Mouse (Mus musculus) MEL (cell line): ENCODE measurements around the gene Htt.

ENCODE experiments used
- CTCF ChIP-seq, 3 experiments: IDR thresholded peaks in 2 of 3; conservative IDR thresholded peaks in 1 of 3; 2 replicates each; pipeline ENCODE4 v1.5.1; 2011 to 2012; ENCODE audit warnings: low read length in 3 of 3, low read depth in 2 of 3, mild to moderate bottlenecking in 2 of 3, improper control_type of control experiment in 1 of 3, inconsistent platforms in 1 of 3, mixed read lengths in 1 of 3, moderate library complexity in 1 of 3; ENCODE audit not compliant: control insufficient read depth in 1 of 3, insufficient read depth in 1 of 3, poor library complexity in 1 of 3, severe bottlenecking in 1 of 3
- EP300 ChIP-seq, 2 experiments: IDR thresholded peaks; 2 replicates each; pipeline ENCODE4 v1.6.1; 2011; ENCODE audit warnings: improper control_type of control experiment in 2 of 2, low read length in 2 of 2, low read depth in 1 of 2, mild to moderate bottlenecking in 1 of 2
- GATA1 ChIP-seq: IDR thresholded peaks from 2 replicates; pipeline ENCODE4 v1.6.1; 2011; ENCODE audit warnings: low read depth, low read length, improper control_type of control experiment
- KAT2A ChIP-seq: conservative IDR thresholded peaks from 2 replicates; pipeline ENCODE4 v1.6.1; 2012; ENCODE audit warnings: low read depth, low read length, improper control_type of control experiment, inconsistent platforms
- POLR2A ChIP-seq, 2 experiments: IDR thresholded peaks; 2 replicates each; pipeline ENCODE4 v1.6.1; 2011 to 2012; ENCODE audit warnings: low read length in 2 of 2, mild to moderate bottlenecking in 2 of 2, control low read depth in 1 of 2, improper control_type of control experiment in 1 of 2, low read depth in 1 of 2, moderate library complexity in 1 of 2; ENCODE audit not compliant: control insufficient read depth in 1 of 2, insufficient read depth in 1 of 2, poor library complexity in 1 of 2
- POLR2AphosphoS5 ChIP-seq: IDR thresholded peaks from 2 replicates; pipeline ENCODE4 v1.6.1; 2012; ENCODE audit warnings: low read depth, borderline replicate concordance, mild to moderate bottlenecking, inconsistent platforms, low read length, moderate library complexity, mixed read lengths
- SMC3 ChIP-seq: IDR thresholded peaks from 2 replicates; pipeline ENCODE4 v1.6.1; 2011; ENCODE audit warnings: low read depth, low read length, improper control_type of control experiment
- TAL1 ChIP-seq: IDR thresholded peaks from 2 replicates; pipeline ENCODE4 v1.6.1; 2012; ENCODE audit warnings: mild to moderate bottlenecking, inconsistent platforms, low read length, moderate library complexity, mixed read lengths
- TCF12 ChIP-seq: IDR thresholded peaks from 2 replicates; pipeline ENCODE4 v1.6.1; 2014; ENCODE audit warnings: low read depth, mild to moderate bottlenecking, inconsistent platforms, low read length, improper control_type of control experiment, moderate library complexity
- UBTF ChIP-seq: IDR thresholded peaks from 2 replicates; pipeline ENCODE4 v1.6.1; 2012; ENCODE audit warnings: low read depth, mild to moderate bottlenecking, inconsistent platforms, low read length, improper control_type of control experiment, moderate library complexity, borderline replicate concordance; ENCODE audit not compliant: insufficient read depth
- USF1 ChIP-seq: IDR thresholded peaks from 2 replicates; pipeline ENCODE4 v1.6.1; 2014; ENCODE audit warnings: low read depth, mild to moderate bottlenecking, inconsistent platforms, low read length, improper control_type of control experiment, moderate library complexity

DNA sequence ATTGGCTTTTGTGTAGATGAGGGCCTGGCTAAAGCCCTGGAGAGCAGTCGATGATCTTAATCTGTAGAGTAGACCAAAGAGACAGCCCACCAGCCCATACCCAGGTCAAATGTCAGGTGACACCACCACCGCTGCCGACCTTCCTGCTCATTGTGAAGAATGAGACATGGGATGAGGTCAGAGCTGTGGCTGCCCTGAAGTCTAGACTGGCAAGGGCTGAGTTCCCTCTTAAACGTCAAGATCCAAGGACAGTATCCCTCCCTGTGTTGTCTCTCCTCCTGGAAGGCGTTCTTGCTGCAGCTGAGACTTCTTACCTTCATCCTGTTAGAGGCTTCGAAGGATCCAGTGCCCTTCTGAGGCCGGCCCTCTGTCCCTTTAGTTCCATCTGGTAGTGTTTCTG lies 194.6 kb downstream of the Htt start:
- TF ChIP-seq USF1 (no peak), KAT2A (no peak), TAL1 (no peak), EP300 (IDR thresholded peaks at IDR 0.05; ENCODE audit: low read depth in 1 of 2, low read length in 2 of 2) (no peak), CTCF (IDR thresholded peaks at IDR 0.05 in 2 of 3, conservative IDR thresholded peaks at IDR 0.05 in 1 of 3; ENCODE audit: control insufficient read depth in 1 of 3, insufficient read depth in 1 of 3, low read depth in 2 of 3, low read length in 3 of 3, poor library complexity in 1 of 3, severe bottlenecking in 1 of 3) (no peak), GATA1 (no peak), UBTF (no peak), SMC3 (no peak), POLR2A (IDR thresholded peaks at IDR 0.05; ENCODE audit: control insufficient read depth in 1 of 2, insufficient read depth in 1 of 2, low read depth in 1 of 2, low read length in 2 of 2, poor library complexity in 1 of 2) (no peak), POLR2AphosphoS5 (no peak), TCF12 (no peak)
